Mouse (Mus musculus) embryonic facial prominence, embryonic 10.5 days (tissue): Measurements from ENCODE around the gene C87977. TPM values are rescaled to one million over a fixed set of nuclear protein-coding genes. Genes with fewer than 3 reads are reported as not detected.
"Not testable (repeated sequence)": the region's sequence is repeated elsewhere in the genome, so short reads cannot be mapped to it uniquely, and the experiment has no call there.

Source experiments
- DNase-seq: peaks from one replicate; pipeline ENCODE4 v3.0.0-alpha.2; 2017; ENCODE audit warnings: low spot score
- H3K27ac ChIP-seq: fragments of 300-500 bp; sonication (generic); replicated peaks from 2 replicates; pipeline ENCODE4 v1.5.1; 2016; ENCODE audit warnings: mild to moderate bottlenecking
- H3K27me3 ChIP-seq: fragments of 300-500 bp; sonication (generic); replicated peaks from 2 replicates; pipeline ENCODE4 v1.6.1; 2016; ENCODE audit warnings: low read depth, mild to moderate bottlenecking; ENCODE audit not compliant: poor library complexity, severe bottlenecking
- H3K36me3 ChIP-seq: fragments of 300-500 bp; sonication (generic); replicated peaks from 2 replicates; pipeline ENCODE4 v1.6.1; 2016; ENCODE audit warnings: mild to moderate bottlenecking, moderate library complexity
- H3K4me1 ChIP-seq: fragments of 300-500 bp; sonication (generic); 2 replicates; pipeline ENCODE4 v1.6.1; 2016
- H3K4me3 ChIP-seq: fragments of 300-500 bp; sonication (generic); 2 replicates; pipeline ENCODE4 v1.5.1; 2016; ENCODE audit warnings: mild to moderate bottlenecking, moderate library complexity
- H3K9me3 ChIP-seq: fragments of 300-500 bp; sonication (generic); 2 replicates; pipeline ENCODE4 v1.6.1; 2016; ENCODE audit warnings: mild to moderate bottlenecking
- WGBS: fragments of 180-500 bp; shearing (Covaris S2); methylation state at CpG from one replicate; pipeline ENCODE4 v1.1.7; 2016; 5-methylcytosine and 5-hydroxymethylcytosine counted together
- polyA plus RNA-seq: library from polyadenylated mRNA; unstranded; fragments of >200 nt; fragmentation: Nextera tagmentation; extraction: Ambion mirVana; gene quantifications from 2 replicates; pipeline ENCODE4 v1.2.1, GENCODE M21; 2016

C87977 gene
- polyA plus RNA-seq, result not detected in 2 replicates

DNA sequence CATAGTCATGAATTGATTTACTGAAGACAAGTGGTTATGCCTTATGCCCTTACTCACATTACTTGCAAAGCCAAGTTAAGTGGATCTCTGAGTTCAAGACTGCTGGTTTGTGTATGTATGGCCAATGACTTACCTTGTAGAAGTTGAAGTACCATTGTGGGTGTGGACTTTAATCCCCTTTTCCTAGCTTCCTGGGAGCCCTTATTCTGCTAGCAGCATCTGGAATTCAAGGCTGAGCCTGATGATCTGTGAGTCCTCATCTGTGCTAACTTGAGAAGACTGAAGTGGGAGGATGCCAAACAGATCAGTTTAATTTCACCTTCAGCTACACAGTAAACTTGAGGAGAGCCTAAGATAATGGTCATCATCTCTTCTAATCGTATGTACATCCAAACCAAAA lies at the start of gene C87977:
Gene C87977, minus strand, starts transcription at position 101 of the 400 bp plus-strand sequence.
- H3K36me3 ChIP-seq, H3K27me3 ChIP-seq, H3K4me3 ChIP-seq, H3K4me1 ChIP-seq, DNase-seq, H3K27ac ChIP-seq: not testable (repeated sequence)
- WGBS, result 80% methylated on average over 1 of the region's 1 CpGs
- peaks cover 26% of the 10 kb centered on the region; the same call in 1 of the 2 replicates for H3K9me3 ChIP-seq

DNA sequence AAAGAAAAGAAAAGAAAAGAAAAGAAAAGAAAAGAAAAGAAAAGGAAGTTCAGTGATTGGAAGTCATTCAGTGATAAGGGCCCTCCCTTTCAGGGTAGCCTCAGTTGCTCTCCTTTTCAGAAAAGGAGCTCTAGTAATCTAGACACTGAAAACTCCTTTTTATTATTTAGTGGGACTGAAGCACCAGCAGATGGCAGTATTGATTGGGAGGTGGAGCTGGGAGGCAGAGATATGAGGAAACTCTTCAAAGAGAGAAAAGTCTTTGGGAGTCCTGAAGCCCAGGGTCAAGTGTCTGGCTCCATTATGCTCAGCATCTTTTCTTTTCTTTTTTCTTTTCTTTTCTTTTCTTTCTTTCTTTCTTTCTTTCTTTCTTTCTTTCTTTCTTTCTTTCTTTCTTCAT lies 41.6 kb upstream of the C87977 start:
- not testable (repeated sequence) for H3K27me3 ChIP-seq, H3K4me3 ChIP-seq, H3K36me3 ChIP-seq, H3K4me1 ChIP-seq, H3K9me3 ChIP-seq, H3K27ac ChIP-seq, DNase-seq

DNA sequence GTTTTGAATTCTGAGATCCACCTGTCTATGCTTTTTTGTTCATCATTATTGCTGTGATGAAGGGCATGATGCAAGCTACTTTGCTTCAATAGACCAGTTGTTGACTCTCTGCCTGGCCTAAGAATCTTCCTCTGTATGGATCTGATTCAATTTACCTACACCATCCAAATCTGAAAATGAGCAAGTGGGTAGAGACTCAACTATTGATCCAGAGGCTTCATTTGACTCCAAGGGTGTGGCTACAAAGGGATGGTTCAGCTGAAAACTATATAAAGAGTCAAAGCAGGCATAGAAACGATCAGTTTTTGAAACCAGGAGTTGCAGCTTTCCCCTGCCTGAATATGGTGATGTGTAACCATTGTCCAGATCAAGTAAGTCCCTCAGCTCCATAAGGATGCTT lies 22.7 kb downstream of the C87977 start, which contains the start of gene Oog2:
Gene Oog2, plus strand, starts transcription at position 301 of the 400 bp plus-strand sequence.
- 51% methylated on average over 1 of the region's 1 CpGs for WGBS
- H3K27ac ChIP-seq, result no peak within 1 kb of the TSS
- peaks cover 34% of the 10 kb centered on the region; the same call in 1 of the 2 replicates for H3K9me3 ChIP-seq
- DNase-seq, result no peak
- no peaks in the 10 kb centered on the region for H3K27me3 ChIP-seq
- H3K36me3 ChIP-seq, result no peaks in the 10 kb centered on the region
- no peaks in the 10 kb centered on the region for H3K4me1 ChIP-seq
- H3K4me3 ChIP-seq, result no peak within 1 kb of the TSS

- no peaks in the 10 kb centered on the region for H3K4me1 ChIP-seq
- WGBS, result 80% methylated on average over 1 of the region's 1 CpGs
- peaks cover 64% of the 10 kb centered on the region for H3K9me3 ChIP-seq
Observed at GRCm38 (mm10) chr4:144162563-144162962, 50.6 kb downstream of the C87977 start, which contains the start of gene Oog3. TSS of gene Oog3 (minus strand) at chr4:144162663.

More at GRCm38 (mm10) chr4:144162563-144162962, 50.6 kb downstream of the C87977 start, which contains the start of gene Oog3:
- no peak within 1 kb of the TSS for H3K4me3 ChIP-seq
- DNase-seq, result no peak
- no peak within 1 kb of the TSS for H3K27ac ChIP-seq
- no peaks in the 10 kb centered on the region for H3K27me3 ChIP-seq
- no peaks in the 10 kb centered on the region for H3K36me3 ChIP-seq

Other genes starting within 250 kb of the C87977 start
- gene Gm13101, start 246.4 kb downstream of the C87977 start, polyA plus RNA-seq, result not detected in 2 replicates
- not detected in 2 replicates for gene Pramef17, start 218.9 kb downstream of the C87977 start, polyA plus RNA-seq
- gene Pramel4, start 154.2 kb downstream of the C87977 start, polyA plus RNA-seq, result not detected in 2 replicates
- gene Gm13102, start 106.8 kb downstream of the C87977 start, polyA plus RNA-seq, result not detected in 2 replicates
- gene Oog3, start 50.7 kb downstream of the C87977 start, polyA plus RNA-seq, result not detected in 2 replicates
- not detected in 2 replicates for gene Oog2, start 22.6 kb downstream of the C87977 start, polyA plus RNA-seq
- not detected in 2 replicates for gene Pramel5, start 67.2 kb upstream of the C87977 start, polyA plus RNA-seq
- not detected in 2 replicates for gene Gm13128, start 116.9 kb upstream of the C87977 start, polyA plus RNA-seq
- not detected in 2 replicates for gene Gm13119, start 144.6 kb upstream of the C87977 start, polyA plus RNA-seq
- gene Pramef20, start 164.6 kb upstream of the C87977 start, polyA plus RNA-seq, result not detected in 2 replicates
- gene Pramef12, start 195.1 kb upstream of the C87977 start, polyA plus RNA-seq, result 0.30 TPM in 1 of 2 replicates, not detected in the other
- not detected in 2 replicates for gene 1700012P22Rik, start 225.5 kb upstream of the C87977 start, polyA plus RNA-seq
- not detected in 2 replicates for gene Gm9944, start 240.0 kb upstream of the C87977 start, polyA plus RNA-seq